Mouse (Mus musculus) stomach, adult 2 months (tissue): ENCODE results near the gene Tmx4. TPM values are rescaled to one million over a fixed set of nuclear protein-coding genes. Genes with fewer than 3 reads are reported as not detected.

Experiments
- polyA plus RNA-seq: library from polyadenylated mRNA; depleted of rRNA; stranded (reverse); fragments of >200 nt; gene quantifications from 2 replicates; pipeline ENCODE4 v1.2.3, GENCODE M21; 2012; rRNA removed

The Tmx4 gene
- polyA plus RNA-seq, result 6.3 and 8.6 TPM in 2 replicates

GRCm38 (mm10) chr2:134643514-134644300 is at the start of gene Tmx4:
Gene Tmx4 (minus strand): TSS chr2:134644145.

DNA sequence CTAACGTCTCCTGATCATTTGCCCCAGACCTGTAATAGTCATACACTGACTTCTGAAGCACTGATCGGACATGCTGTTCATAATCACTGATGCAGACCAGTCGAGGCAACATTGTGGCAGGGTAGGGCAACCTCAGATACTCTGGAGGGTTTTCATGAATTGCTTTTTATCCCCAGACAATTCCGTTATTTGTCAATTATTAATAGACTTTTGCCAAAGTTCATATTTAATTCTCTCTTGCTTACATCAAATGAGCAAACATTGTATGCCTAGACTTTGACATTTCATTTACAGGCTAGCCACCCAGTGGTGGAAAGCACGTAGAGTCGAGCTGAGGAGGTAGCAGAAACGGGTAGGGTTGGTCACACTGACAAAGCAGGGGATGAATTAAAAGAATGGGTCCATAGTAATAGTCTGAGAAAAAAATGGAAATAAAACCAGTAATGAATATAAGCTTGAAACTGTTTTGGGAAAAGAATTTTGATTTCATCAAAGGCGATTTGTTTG is 89.7 kb downstream of the Tmx4 start, which contains the start of gene Hao1:
TSS of gene Hao1 (minus strand) at position 148 of the 507 bp plus-strand sequence.

Other genes with a start within 250 kb of the Tmx4 start
- gene Hao1, start 89.8 kb downstream of the Tmx4 start, polyA plus RNA-seq, result 0.03 TPM in 1 of 2 replicates, not detected in the other
- gene Plcb1, start 141.9 kb upstream of the Tmx4 start, polyA plus RNA-seq, result 1.4 and 1.6 TPM in 2 replicates